Mouse (Mus musculus): ENCODE data around the gene Ctnnbl1. TPM values are rescaled to one million over a fixed set of nuclear protein-coding genes. Genes with fewer than 3 reads are reported as not detected.

Gene Ctnnbl1
- polyA plus RNA-seq, 2 experiments: 11.6 to 19.2 TPM

DNA sequence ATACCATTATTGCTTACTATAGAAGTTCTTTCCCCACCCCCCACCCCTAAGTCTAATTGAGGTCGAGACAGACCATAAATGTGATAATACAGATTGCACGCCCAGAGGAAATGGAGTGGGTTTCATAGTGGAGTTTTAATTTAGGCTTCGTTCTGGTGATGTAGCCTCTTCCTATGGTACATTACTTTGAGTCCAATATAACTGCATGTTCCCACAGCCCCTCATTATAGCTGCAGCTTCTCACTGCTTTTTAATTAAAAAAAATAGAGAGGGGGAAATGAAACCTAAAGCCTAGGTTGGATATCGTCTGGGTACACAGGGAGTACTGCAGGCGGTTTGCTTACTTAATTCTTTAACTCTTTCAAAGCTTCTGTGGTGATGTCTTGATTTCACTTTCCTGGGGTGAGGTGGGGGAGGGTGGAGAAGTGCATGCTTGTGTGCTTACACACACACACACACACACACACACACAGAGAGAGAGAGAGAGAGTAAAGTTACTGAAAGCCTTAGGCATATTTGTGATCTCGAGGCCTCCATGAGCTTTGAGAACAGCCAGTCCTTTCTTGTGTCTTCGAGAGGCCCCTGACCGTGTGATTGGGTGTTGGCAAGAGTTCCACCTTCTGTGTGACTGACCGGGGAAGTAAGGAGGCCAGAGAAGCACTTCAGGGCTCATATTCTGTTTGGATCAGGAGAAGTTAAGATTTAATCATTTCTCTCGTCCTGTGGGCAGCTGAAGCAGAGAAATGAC, 31.7 kb downstream of the Ctnnbl1 start:
- 50% methylated on average over 10 of the region's 10 CpGs for WGBS (ENCODE audit: insufficient replicate concordance)
- no peak for DNase-seq (ENCODE audit: low read depth in 3 of 3, low spot score in 3 of 3)
- no peak for ATAC-seq (ENCODE audit: insufficient read depth)

DNA sequence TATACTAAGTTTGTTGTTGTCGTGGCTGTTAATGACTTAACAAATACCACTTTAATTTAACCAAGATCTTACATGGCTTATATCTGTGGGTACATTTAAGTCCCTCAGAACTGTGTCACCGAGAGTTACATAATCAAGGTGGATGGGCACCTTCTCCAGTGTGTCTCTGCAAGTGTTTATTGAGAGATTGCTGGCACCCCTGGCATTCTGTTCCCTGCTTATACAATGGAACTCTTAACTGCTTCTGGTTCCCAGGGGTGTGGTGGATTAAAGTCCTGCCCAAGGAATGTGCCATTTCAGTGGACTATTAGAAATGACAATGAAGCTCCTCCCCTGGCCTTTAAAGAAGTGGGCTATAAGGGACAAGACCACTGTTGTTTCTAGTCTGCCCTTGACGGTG, 33.6 kb downstream of the Ctnnbl1 start:
- Histone ChIP-seq H3K4me3 (ENCODE audit: insufficient read depth in 1 of 2, low read depth in 2 of 2, low read length in 2 of 2) (no peak overlapping the region), H3K9me3 (ENCODE audit: control insufficient read depth, low read length) (no peaks in the 10 kb centered on the region), H3K9ac (replicated peaks) (no peak overlapping the region), H3K27me3 (ENCODE audit: control insufficient read depth, insufficient read depth, low read length) (no peaks in the 10 kb centered on the region), H3K36me3 (replicated peaks; ENCODE audit: control insufficient read depth, insufficient read depth, low read depth) (no peaks in the 10 kb centered on the region), H3K4me2 (ENCODE audit: low read depth) (no peak overlapping the region), H3K4me1 (replicated peaks; ENCODE audit: control insufficient read depth in 2 of 2, insufficient read depth in 2 of 2, low read length in 1 of 2) (peaks cover 0 to 4% of the 10 kb centered on the region in 2 experiments; a peak in 1 of 4 replicates), H3K27ac (no peak overlapping the region)
- WGBS (ENCODE audit: insufficient replicate concordance): 69% methylated on average over 3 of the region's 3 CpGs
- DNase-seq (ENCODE audit: low read depth in 3 of 3, low spot score in 3 of 3) (no peak), ATAC-seq (ENCODE audit: insufficient read depth) (no peak)
- TF ChIP-seq EP300 (IDR thresholded peaks at IDR 0.05; ENCODE audit: low read depth) (no peak), CTCF (IDR thresholded peaks at IDR 0.05; ENCODE audit: low read depth) (no peak)

More for the DNA sequence above, 31.7 kb downstream of the Ctnnbl1 start:
- no peaks in the 10 kb centered on the region for H3K9me3 ChIP-seq (ENCODE audit: control insufficient read depth, low read length)
- H3K4me3 ChIP-seq (ENCODE audit: insufficient read depth in 1 of 2, low read depth in 2 of 2, low read length in 2 of 2): no peak overlapping the region
- no peaks in the 10 kb centered on the region for H3K27me3 ChIP-seq (ENCODE audit: control insufficient read depth, insufficient read depth, low read length)
- no peak for TF ChIP-seq CTCF (IDR thresholded peaks at IDR 0.05; ENCODE audit: low read depth)
- no peak for TF ChIP-seq EP300 (IDR thresholded peaks at IDR 0.05; ENCODE audit: low read depth)
- peaks cover 0 to 4% of the 10 kb centered on the region in 2 experiments; a peak in 1 of 4 replicates for H3K4me1 ChIP-seq (replicated peaks; ENCODE audit: control insufficient read depth in 2 of 2, insufficient read depth in 2 of 2, low read length in 1 of 2)
- H3K4me2 ChIP-seq (ENCODE audit: low read depth): no peak overlapping the region
- no peak overlapping the region for H3K9ac ChIP-seq (replicated peaks)
- no peak overlapping the region for H3K27ac ChIP-seq
- no peaks in the 10 kb centered on the region for H3K36me3 ChIP-seq (replicated peaks; ENCODE audit: control insufficient read depth, insufficient read depth, low read depth)

DNA sequence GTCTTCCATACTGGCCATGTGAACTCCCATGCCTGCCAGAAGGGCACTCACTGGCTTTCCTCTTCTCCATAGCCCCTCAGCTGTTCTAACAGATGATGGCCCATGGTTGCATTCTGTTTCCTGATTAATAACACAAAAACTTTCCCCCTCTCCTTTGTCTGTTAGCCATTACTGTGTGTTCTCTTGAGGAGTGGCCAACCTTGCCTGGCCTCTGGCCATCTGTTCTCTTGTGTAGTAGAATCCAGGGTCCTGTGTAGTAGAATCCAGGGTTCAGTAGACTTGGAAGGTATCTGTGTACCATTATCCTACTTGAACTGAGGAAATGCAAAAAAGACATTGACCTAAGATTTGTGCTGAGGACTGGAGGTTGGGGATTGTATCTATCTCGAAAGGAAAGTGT, 36.5 kb downstream of the Ctnnbl1 start:
- WGBS (ENCODE audit: insufficient replicate concordance): 70% methylated on average over 1 of the region's 1 CpGs
- TF ChIP-seq CTCF (IDR thresholded peaks at IDR 0.05; ENCODE audit: low read depth) (no peak), EP300 (IDR thresholded peaks at IDR 0.05; ENCODE audit: low read depth) (no peak)
- H3K4me2 ChIP-seq (ENCODE audit: low read depth): no peak overlapping the region

DNA sequence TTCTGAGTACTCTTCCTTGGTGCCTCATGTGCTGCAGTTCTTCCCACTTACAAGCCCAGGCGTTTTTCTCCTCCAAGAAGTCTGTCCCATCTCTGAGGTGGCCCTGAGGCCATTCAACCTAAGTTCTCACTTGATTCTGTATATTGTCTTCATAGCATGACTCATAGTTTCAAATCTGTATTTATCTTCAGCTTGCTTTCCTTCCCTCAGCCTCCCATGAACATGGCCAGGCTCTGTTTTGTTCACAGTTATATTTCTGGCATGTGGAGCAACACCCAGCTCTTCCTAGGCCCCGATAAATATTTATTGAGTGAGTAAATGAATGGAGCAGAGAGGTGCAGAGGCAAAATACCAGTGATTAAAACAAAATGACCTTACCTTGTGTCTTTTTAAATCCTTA, 38.8 kb downstream of the Ctnnbl1 start:
- no peak for DNase-seq (ENCODE audit: low read depth in 3 of 3, low spot score in 3 of 3)
- Histone ChIP-seq H3K4me3 (ENCODE audit: insufficient read depth in 1 of 2, low read depth in 2 of 2, low read length in 2 of 2) (no peak overlapping the region), H3K27ac (no peak overlapping the region), H3K4me1 (replicated peaks; ENCODE audit: control insufficient read depth in 2 of 2, insufficient read depth in 2 of 2, low read length in 1 of 2) (no peaks in the 10 kb centered on the region), H3K27me3 (ENCODE audit: control insufficient read depth, insufficient read depth, low read length) (no peaks in the 10 kb centered on the region), H3K9ac (replicated peaks) (no peak overlapping the region), H3K36me3 (replicated peaks; ENCODE audit: control insufficient read depth, insufficient read depth, low read depth) (no peaks in the 10 kb centered on the region), H3K4me2 (ENCODE audit: low read depth) (no peak overlapping the region), H3K9me3 (ENCODE audit: control insufficient read depth, low read length) (no peaks in the 10 kb centered on the region)
- no peak for ATAC-seq (ENCODE audit: insufficient read depth)
- WGBS (ENCODE audit: insufficient replicate concordance): 63% methylated on average over 2 of the region's 2 CpGs
- TF ChIP-seq CTCF (IDR thresholded peaks at IDR 0.05; ENCODE audit: low read depth) (no peak), EP300 (IDR thresholded peaks at IDR 0.05; ENCODE audit: low read depth) (no peak)

More for the DNA sequence above, 36.5 kb downstream of the Ctnnbl1 start:
- Histone ChIP-seq H3K4me3 (ENCODE audit: insufficient read depth in 1 of 2, low read depth in 2 of 2, low read length in 2 of 2) (no peak overlapping the region), H3K9ac (replicated peaks) (no peak overlapping the region), H3K4me1 (replicated peaks; ENCODE audit: control insufficient read depth in 2 of 2, insufficient read depth in 2 of 2, low read length in 1 of 2) (0 out of 4 replicates have a peak, but pooled peaks cover 0 to 2% of the 10 kb centered on the region in 2 experiments), H3K9me3 (ENCODE audit: control insufficient read depth, low read length) (no peaks in the 10 kb centered on the region), H3K27ac (no peak overlapping the region), H3K36me3 (replicated peaks; ENCODE audit: control insufficient read depth, insufficient read depth, low read depth) (no peaks in the 10 kb centered on the region), H3K27me3 (ENCODE audit: control insufficient read depth, insufficient read depth, low read length) (no peaks in the 10 kb centered on the region)
- no peak for ATAC-seq (ENCODE audit: insufficient read depth)
- DNase-seq (ENCODE audit: low read depth in 3 of 3, low spot score in 3 of 3): no peak

DNA sequence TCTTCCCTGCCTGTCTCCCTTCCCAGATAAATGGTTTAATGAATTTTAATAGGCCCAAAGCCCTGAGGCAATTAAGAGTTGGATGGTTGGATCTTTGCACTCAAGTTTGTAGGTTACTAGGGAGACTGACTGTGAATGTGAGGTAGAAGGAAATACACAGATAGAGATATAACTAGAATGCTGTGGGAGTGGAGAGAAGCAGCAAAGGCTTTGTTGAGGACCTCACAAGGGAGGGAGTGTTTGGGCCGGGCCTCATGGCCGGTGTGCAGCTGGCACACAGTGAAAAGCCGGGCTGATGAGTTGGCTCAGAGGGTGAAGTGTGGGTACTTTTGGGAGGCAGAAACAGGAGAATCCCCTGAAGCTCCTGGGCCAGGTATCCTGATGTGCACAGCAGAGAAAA, 43.8 kb downstream of the Ctnnbl1 start:
- Histone ChIP-seq H3K4me1 (replicated peaks; ENCODE audit: control insufficient read depth in 2 of 2, insufficient read depth in 2 of 2, low read length in 1 of 2) (no peaks in the 10 kb centered on the region), H3K27ac (no peak overlapping the region), H3K4me2 (ENCODE audit: low read depth) (no peak overlapping the region), H3K9ac (replicated peaks) (no peak overlapping the region), H3K9me3 (ENCODE audit: control insufficient read depth, low read length) (no peaks in the 10 kb centered on the region), H3K27me3 (ENCODE audit: control insufficient read depth, insufficient read depth, low read length) (no peaks in the 10 kb centered on the region), H3K4me3 (ENCODE audit: insufficient read depth in 1 of 2, low read depth in 2 of 2, low read length in 2 of 2) (no peak overlapping the region), H3K36me3 (replicated peaks; ENCODE audit: control insufficient read depth, insufficient read depth, low read depth) (no peaks in the 10 kb centered on the region)
- TF ChIP-seq CTCF (IDR thresholded peaks at IDR 0.05; ENCODE audit: low read depth) (no peak), EP300 (IDR thresholded peaks at IDR 0.05; ENCODE audit: low read depth) (no peak)
- DNase-seq (ENCODE audit: low read depth in 3 of 3, low spot score in 3 of 3) (no peak), ATAC-seq (ENCODE audit: insufficient read depth) (no peak)
- 95% methylated on average over 3 of the region's 3 CpGs for WGBS (ENCODE audit: insufficient replicate concordance)

Measured in liver, embryonic 14.5 days (tissue).